Mouse (Mus musculus) neural tube, embryonic 12.5 days (tissue): ENCODE measurements around the gene Hoxd1. TPM values are rescaled to one million over a fixed set of nuclear protein-coding genes. Genes with fewer than 3 reads are reported as not detected.

ENCODE experiments used
- ATAC-seq: fragments of 200-750 bp; cut with Nextera tagmentation; 2 replicates; pipeline ENCODE4 v1.8.0; 2017; ENCODE audit warnings: low read depth, mild to moderate bottlenecking, moderate TSS enrichment, moderate library complexity; ENCODE audit not compliant: low FRiP score
- H3K27ac ChIP-seq: fragments of 300-500 bp; sonication (generic); 2 replicates; pipeline ENCODE4 v1.5.1; 2016
- H3K27me3 ChIP-seq: fragments of 300-500 bp; sonication (generic); replicated peaks from 2 replicates; pipeline ENCODE4 v1.6.1; 2016; ENCODE audit warnings: mild to moderate bottlenecking
- H3K36me3 ChIP-seq: fragments of 300-500 bp; sonication (generic); 2 replicates; pipeline ENCODE4 v1.6.1; 2016; ENCODE audit warnings: mild to moderate bottlenecking
- H3K4me1 ChIP-seq: fragments of 300-500 bp; sonication (generic); 2 replicates; pipeline ENCODE4 v1.6.1; 2016
- H3K4me2 ChIP-seq: fragments of 300-500 bp; sonication (generic); replicated peaks from 2 replicates; pipeline ENCODE4 v1.6.1; 2016; ENCODE audit warnings: mild to moderate bottlenecking
- H3K4me3 ChIP-seq: fragments of 300-500 bp; sonication (generic); 2 replicates; pipeline ENCODE4 v1.5.1; 2016
- H3K9ac ChIP-seq: fragments of 300-500 bp; sonication (generic); 2 replicates; pipeline ENCODE4 v1.6.1; 2016; ENCODE audit warnings: mild to moderate bottlenecking
- H3K9me3 ChIP-seq: fragments of 300-500 bp; sonication (generic); 2 replicates; pipeline ENCODE4 v1.6.1; 2016; ENCODE audit warnings: mild to moderate bottlenecking
- WGBS: fragments of 180-500 bp; shearing (Covaris S2); methylation state at CpG from one replicate; pipeline ENCODE4 v1.1.7; 2016; 5-methylcytosine and 5-hydroxymethylcytosine counted together
- microRNA counts: library from miRNA; unstranded; fragments of <30 nt; microRNA quantifications from one replicate; lab custom pipeline; 2017
- microRNA-seq: library from miRNA; unstranded; fragments of <30 nt; microRNA quantifications from one replicate; pipeline ENCODE4, GENCODE M21; 2017
- polyA plus RNA-seq: library from polyadenylated mRNA; unstranded; fragments of >200 nt; fragmentation: Nextera tagmentation; extraction: Ambion mirVana; gene quantifications from 2 replicates; pipeline ENCODE4 v1.2.1, GENCODE M21; 2016

Gene Hoxd1
- polyA plus RNA-seq, 1 experiment from 2014 or later, result 6.8 TPM

- Histone ChIP-seq H3K4me3 (no peak overlapping the region; the same call in 1 of the 2 replicates), H3K27me3 (no peaks in the 10 kb centered on the region), H3K4me1 (peaks cover 46% of the 10 kb centered on the region), H3K36me3 (no peaks in the 10 kb centered on the region), H3K27ac (no peak overlapping the region), H3K4me2 (peak overlapping the region; percentile 75), H3K9me3 (no peaks in the 10 kb centered on the region), H3K9ac (no peak overlapping the region)
- WGBS, result 27% methylated on average over 5 of the region's 5 CpGs
- no peak for ATAC-seq
Measured at GRCm38 (mm10) chr2:74753711-74754110, 9.1 kb upstream of the Hoxd1 start.

- Histone ChIP-seq H3K36me3 (no peaks in the 10 kb centered on the region), H3K9ac (no peak overlapping the region), H3K4me2 (no peak overlapping the region), H3K27ac (no peak overlapping the region), H3K4me3 (no peak overlapping the region), H3K27me3 (peaks cover 22% of the 10 kb centered on the region), H3K4me1 (peaks cover 20% of the 10 kb centered on the region), H3K9me3 (no peaks in the 10 kb centered on the region)
- no peak for ATAC-seq
- WGBS, result 0% methylated on average over 1 of the region's 1 CpGs
Measured at GRCm38 (mm10) chr2:74760146-74760545, 2.6 kb upstream of the Hoxd1 start.

GRCm38 (mm10) chr2:74761941-74762340 lies 839 bp upstream of the Hoxd1 start:
- Histone ChIP-seq H3K4me2 (peak overlapping the region; percentile 99), H3K9ac (no peak overlapping the region), H3K27me3 (peaks cover 22% of the 10 kb centered on the region), H3K4me1 (peaks cover 20% of the 10 kb centered on the region), H3K27ac (no peak overlapping the region), H3K9me3 (no peaks in the 10 kb centered on the region), H3K36me3 (no peaks in the 10 kb centered on the region), H3K4me3 (no peak overlapping the region)
- 3% methylated on average over 13 of the region's 13 CpGs for WGBS
- ATAC-seq, result no peak

GRCm38 (mm10) chr2:74763245-74763735 lies 510 bp downstream of the Hoxd1 start:
- WGBS, result under 1% methylated on average over 50 of the region's 53 CpGs
- peak overlapping the region; percentile 60 for H3K4me3 ChIP-seq
- H3K27me3 ChIP-seq, result peaks cover 22% of the 10 kb centered on the region
- H3K36me3 ChIP-seq, result no peaks in the 10 kb centered on the region
- H3K9ac ChIP-seq, result peak overlapping the region; percentile 65
- no peak overlapping the region for H3K27ac ChIP-seq
- peak; percentile 69 for ATAC-seq
- H3K9me3 ChIP-seq, result no peaks in the 10 kb centered on the region
- H3K4me1 ChIP-seq, result peaks cover 20% of the 10 kb centered on the region
- H3K4me2 ChIP-seq, result peak overlapping the region; percentile 99

- Histone ChIP-seq H3K27ac (no peak overlapping the region), H3K4me3 (peak overlapping the region; percentile 60), H3K9me3 (no peaks in the 10 kb centered on the region), H3K27me3 (peaks cover 22% of the 10 kb centered on the region), H3K4me2 (peak overlapping the region; percentile 99), H3K9ac (no peak overlapping the region), H3K36me3 (no peaks in the 10 kb centered on the region), H3K4me1 (peaks cover 20% of the 10 kb centered on the region)
- 49% methylated on average over 10 of the region's 10 CpGs for WGBS
- no peak for ATAC-seq
Measured at GRCm38 (mm10) chr2:74763976-74764375, 1.2 kb downstream of the Hoxd1 start.

GRCm38 (mm10) chr2:74774359-74774758 lies 11.6 kb downstream of the Hoxd1 start:
- H3K27me3 ChIP-seq, result no peaks in the 10 kb centered on the region
- H3K9me3 ChIP-seq, result no peaks in the 10 kb centered on the region
- no peak overlapping the region for H3K9ac ChIP-seq
- H3K4me3 ChIP-seq, result no peak overlapping the region
- no peaks in the 10 kb centered on the region for H3K4me1 ChIP-seq
- WGBS, result 91% methylated on average over 2 of the region's 2 CpGs
- H3K36me3 ChIP-seq, result no peaks in the 10 kb centered on the region
- H3K27ac ChIP-seq, result no peak overlapping the region
- H3K4me2 ChIP-seq, result no peak overlapping the region
- ATAC-seq, result no peak

- ATAC-seq, result no peak
- WGBS, result 75% methylated on average over 13 of the region's 13 CpGs
- no peaks in the 10 kb centered on the region for H3K27me3 ChIP-seq
- no peak overlapping the region for H3K27ac ChIP-seq
- no peak overlapping the region for H3K4me2 ChIP-seq
- no peak overlapping the region for H3K9ac ChIP-seq
- H3K4me1 ChIP-seq, result no peaks in the 10 kb centered on the region
- no peak overlapping the region for H3K4me3 ChIP-seq
- no peaks in the 10 kb centered on the region for H3K36me3 ChIP-seq
- no peaks in the 10 kb centered on the region for H3K9me3 ChIP-seq
Measured at GRCm38 (mm10) chr2:74777536-74778275, 14.9 kb downstream of the Hoxd1 start.

- Histone ChIP-seq H3K9ac (no peak overlapping the region), H3K36me3 (no peaks in the 10 kb centered on the region), H3K27me3 (no peaks in the 10 kb centered on the region), H3K27ac (no peak overlapping the region), H3K4me1 (no peaks in the 10 kb centered on the region), H3K4me2 (no peak overlapping the region), H3K4me3 (no peak overlapping the region), H3K9me3 (no peaks in the 10 kb centered on the region)
- 78% methylated on average over 5 of the region's 5 CpGs for WGBS
- ATAC-seq, result no peak
Measured at GRCm38 (mm10) chr2:74781386-74781785, 18.6 kb downstream of the Hoxd1 start.

- no peak overlapping the region for H3K4me3 ChIP-seq
- H3K9me3 ChIP-seq, result no peaks in the 10 kb centered on the region
- no peak overlapping the region for H3K9ac ChIP-seq
- H3K27ac ChIP-seq, result no peak overlapping the region
- ATAC-seq, result no peak
- no peak overlapping the region for H3K4me2 ChIP-seq
- WGBS, result 62% methylated on average over 7 of the region's 7 CpGs
- H3K36me3 ChIP-seq, result no peaks in the 10 kb centered on the region
- no peaks in the 10 kb centered on the region for H3K4me1 ChIP-seq
- no peaks in the 10 kb centered on the region for H3K27me3 ChIP-seq
Measured at GRCm38 (mm10) chr2:74795531-74795930, 32.8 kb downstream of the Hoxd1 start.

- H3K4me3 ChIP-seq, result no peak overlapping the region
- no peaks in the 10 kb centered on the region for H3K9me3 ChIP-seq
- no peak overlapping the region for H3K27ac ChIP-seq
- WGBS, result 78% methylated on average over 5 of the region's 5 CpGs
- no peak overlapping the region for H3K4me2 ChIP-seq
- H3K27me3 ChIP-seq, result no peaks in the 10 kb centered on the region
- no peak overlapping the region for H3K9ac ChIP-seq
- no peaks in the 10 kb centered on the region for H3K36me3 ChIP-seq
- no peaks in the 10 kb centered on the region for H3K4me1 ChIP-seq
- no peak for ATAC-seq
Measured at GRCm38 (mm10) chr2:74808431-74808830, 45.7 kb downstream of the Hoxd1 start.

MicroRNAs encoded within 50 kb of the gene (microRNA counts, 519-probe panel; counts per million panel counts)
- 8,306 counts per million, percentile 99 among the panel's probes with 10 or more counts for microRNA mmu-miR-10b (lab: Ali Mortazavi, UCI)

Small RNA genes lying within 50 kb of the gene (microRNA-seq; reads per million reads assigned to microRNA genes)
- 157,777 reads per million, percentile 100 among the genes with 10 or more reads in this experiment for gene Mir10b

Other genes with a start within 250 kb of the Hoxd1 start
- 48.4 and 51.7 TPM in 2 replicates for gene Lnpk, start 183.5 kb upstream of the Hoxd1 start, polyA plus RNA-seq
- gene Evx2, start 103.4 kb upstream of the Hoxd1 start, polyA plus RNA-seq, result 1.1 and 1.2 TPM in 2 replicates
- 0.57 and 2.5 TPM in 2 replicates for gene Hoxd13, start 94.7 kb upstream of the Hoxd1 start, polyA plus RNA-seq
- gene Hoxd12, start 88.0 kb upstream of the Hoxd1 start, polyA plus RNA-seq, result 4.1 and 8.0 TPM in 2 replicates
- 19.1 and 25.2 TPM in 2 replicates for gene Hoxd11, start 83.4 kb upstream of the Hoxd1 start, polyA plus RNA-seq
- 48.9 and 49.0 TPM in 2 replicates for gene Hoxd10, start 71.1 kb upstream of the Hoxd1 start, polyA plus RNA-seq
- 34.4 and 36.8 TPM in 2 replicates for gene Hoxd9, start 65.3 kb upstream of the Hoxd1 start, polyA plus RNA-seq
- gene Hoxd8, start 58.4 kb upstream of the Hoxd1 start, polyA plus RNA-seq, result 20.8 and 21.4 TPM in 2 replicates
- 55.9 and 68.9 TPM in 2 replicates for gene Hoxd3, start 51.1 kb upstream of the Hoxd1 start, polyA plus RNA-seq
- gene Hoxd4, start 51.1 kb upstream of the Hoxd1 start, polyA plus RNA-seq, result 14.2 and 16.0 TPM in 2 replicates
- 6.9 and 9.1 TPM in 2 replicates for gene Gm28230, start 36.3 kb upstream of the Hoxd1 start, polyA plus RNA-seq
- 139 and 144 TPM in 2 replicates for gene Mtx2, start 62.8 kb downstream of the Hoxd1 start, polyA plus RNA-seq